Comparison of ENCODE assay signal across 17 mouse cellular contexts in genomic region chr16:14381061-14381665, GRCm38 (mm10). TPM values are rescaled to one million over a fixed set of nuclear protein-coding genes. Genes with fewer than 3 reads are reported as not detected.
A peak's percentile ranks its signal among the peaks of the same experiment; 100 is the strongest.
DNase-seq lines count a peak whose midpoint lies in the region; ATAC-seq lines count a peak whose summit lies in the region.
"Had no signal": no experiment of that assay in that cellular context is flagged by ENCODE, and none has a peak within 500 bp of the region (broad histone marks: within the 10 kb centered on the region; RNA-seq: fewer than 3 reads in every experiment).

No protein-coding gene starts in this region.

- peak; percentile 35 for DNase-seq in adrenal gland, postnatal 10 days
- DNase-seq in adrenal gland, adult 8-10 months = no peak
- peak; percentile 46 for DNase-seq in gastrocnemius, postnatal 14 days
- no peak for DNase-seq in layer of hippocampus, postnatal 14 days (ENCODE audit: low spot score in 2 of 2)
- DNase-seq in left cerebral cortex, postnatal 4 days = no peak
- DNase-seq in lung, postnatal 4 days = no peak
- DNase-seq: liver; retina, postnatal 1 day; spleen, adult 18-20 months; thymus, postnatal 25 days had no signal

- no peaks in the 10 kb centered on the region for H3K27me3 ChIP-seq in megakaryocyte, embryonic 14.5 days (replicated peaks)
- H3K27me3 ChIP-seq: embryonic facial prominence, embryonic 13.5 days; midbrain, embryonic 15.5 days; neural tube, embryonic 13.5 days had no signal

- peaks cover 93% of the 10 kb centered on the region for H3K4me1 ChIP-seq in megakaryocyte, embryonic 14.5 days
- H3K4me1 ChIP-seq: embryonic facial prominence, embryonic 13.5 days; midbrain, embryonic 15.5 days; neural tube, embryonic 13.5 days had no signal

- H3K4me3 ChIP-seq in megakaryocyte, embryonic 14.5 days (replicated peaks) = peak overlapping the region; percentile 4
- H3K4me3 ChIP-seq: embryonic facial prominence, embryonic 13.5 days; layer of hippocampus, adult 2 months; midbrain, embryonic 15.5 days; neural tube, embryonic 13.5 days had no signal

- H3K9me3 ChIP-seq in megakaryocyte, embryonic 14.5 days = no peaks in the 10 kb centered on the region
- H3K9me3 ChIP-seq: embryonic facial prominence, embryonic 13.5 days; G1E; midbrain, embryonic 15.5 days; neural tube, embryonic 13.5 days had no signal

- intact Hi-C loops in gastrocnemius, postnatal 14 days (cut with DNase I; ENCODE audit: low total_unique reads) = no loop called here
- intact Hi-C loops in left cerebral cortex, postnatal 4 days (cut with DNase I) = no loop called here

- no peak for ATAC-seq in megakaryocyte, adult 5-6 weeks (ENCODE audit: poor library complexity, severe bottlenecking)
- ATAC-seq: midbrain, embryonic 15.5 days had no signal

- peaks cover 84% of the 10 kb centered on the region for H3K36me3 ChIP-seq in megakaryocyte, embryonic 14.5 days (replicated peaks; ENCODE audit: low read length)
- H3K36me3 ChIP-seq: embryonic facial prominence, embryonic 13.5 days; midbrain, embryonic 15.5 days; neural tube, embryonic 13.5 days had no signal

RNA-seq across cellular contexts. Expression of gene Abcc1, which starts 19.8 kb away (rescaled TPM):
- 10 to 100 TPM; 16.8 to 27.0 TPM for total RNA-seq in adrenal gland, postnatal 10 days (2021)
- total RNA-seq in adrenal gland, adult 8-10 months (2022) = 10 to 100 TPM; 20.7 to 36.7 (median 28.5) TPM
- polyA plus RNA-seq in megakaryocyte, embryonic 14.5 days (2012; ENCODE audit: insufficient read depth, low replicate concordance) = 2.0 and 5.1 TPM in 2 replicates
- total RNA-seq in megakaryocyte, adult 5-6 weeks (2015) = 13.3 and 18.0 TPM in 2 replicates
- 16.6 and 17.4 TPM in 2 replicates for total RNA-seq in megakaryocyte, adult 5-6 weeks (2017)
- 10 to 100 TPM; 24.0 to 24.5 TPM for total RNA-seq in gastrocnemius, postnatal 14 days (2021)
- 10 to 100 TPM; 19.0 to 19.3 TPM for total RNA-seq in layer of hippocampus, postnatal 14 days (2021)
- 10 to 100 TPM; 18.1 to 19.2 TPM for total RNA-seq in left cerebral cortex, postnatal 4 days (2021)

Comparison
In these comparisons a context has a peak if more than half of its experiments do, and no peak if none do; other contexts are left out.
1. DNase-seq: peak in adrenal gland, postnatal 10 days (single experiment) and gastrocnemius, postnatal 14 days (single experiment); none in adrenal gland, adult 8-10 months (single experiment), layer of hippocampus, postnatal 14 days (0 of 2), left cerebral cortex, postnatal 4 days (single experiment) and lung, postnatal 4 days (0 of 2).